Mouse (Mus musculus) MEL (cell line): ENCODE measurements at regions not wholly inside any gene's neighbourhood (a gene's known extent, or its start where the extent isn't known, plus 50 kb on each side); places are given as distances from the start of the nearest gene placed in this dataset.

Experiments
- DNase-seq: peaks from one replicate; pipeline ENCODE4 v3.0.0; 2011; ENCODE audit warnings: low read depth, low spot score
- H3K27ac ChIP-seq: 2 replicates; pipeline ENCODE4 v1.5.1; 2012; ENCODE audit warnings: low read depth, mild to moderate bottlenecking, control low read depth, low read length, moderate library complexity; ENCODE audit not compliant: control insufficient read depth
- H3K27me3 ChIP-seq, 2 experiments: fragments of 150-350 bp in 1 of 2; sonication (generic) in 1 of 2; 2 replicates each; pipeline ENCODE4 v1.6.1; 2012; ENCODE audit warnings: low read length in 2 of 2, mild to moderate bottlenecking in 2 of 2, improper control_type of control experiment in 1 of 2, moderate library complexity in 1 of 2; ENCODE audit not compliant: insufficient read depth in 2 of 2, control insufficient read depth in 1 of 2
- H3K36me3 ChIP-seq, 2 experiments: 2 replicates each; pipeline ENCODE4 v1.6.1; 2012 to 2014; ENCODE audit warnings: low read length in 2 of 2, improper control_type of control experiment in 1 of 2, inconsistent platforms in 1 of 2, mild to moderate bottlenecking in 1 of 2; ENCODE audit not compliant: insufficient read depth in 2 of 2, control insufficient read depth in 1 of 2
- H3K4me1 ChIP-seq, 2 experiments: fragments of 150-350 bp in 1 of 2; sonication (generic) in 1 of 2; 2 replicates each; pipeline ENCODE4 v1.6.1; 2012; ENCODE audit warnings: low read length in 2 of 2, improper control_type of control experiment in 1 of 2, mild to moderate bottlenecking in 1 of 2; ENCODE audit not compliant: insufficient read depth in 2 of 2, control insufficient read depth in 1 of 2
- H3K4me3 ChIP-seq, 2 experiments: fragments of 150-350 bp in 1 of 2; sonication (generic) in 1 of 2; 2 replicates each; pipeline ENCODE4 v1.5.1; 2012; ENCODE audit warnings: low read depth in 2 of 2, low read length in 2 of 2, mild to moderate bottlenecking in 2 of 2, moderate library complexity in 2 of 2, control low read depth in 1 of 2, improper control_type of control experiment in 1 of 2; ENCODE audit not compliant: control insufficient read depth in 1 of 2, insufficient read depth in 1 of 2
- H3K79me2 ChIP-seq: 2 replicates; pipeline ENCODE4 v1.6.1; 2012; ENCODE audit warnings: mild to moderate bottlenecking, low read length, moderate library complexity; ENCODE audit not compliant: control insufficient read depth, poor library complexity, insufficient read depth
- H3K9ac ChIP-seq: 2 replicates; pipeline ENCODE4 v1.6.1; 2012; ENCODE audit warnings: low read depth, mild to moderate bottlenecking, control low read depth, low read length, moderate library complexity; ENCODE audit not compliant: control insufficient read depth, poor library complexity, severe bottlenecking
- H3K9me3 ChIP-seq: fragments of 150-350 bp; sonication (generic); replicated peaks from 2 replicates; pipeline ENCODE4 v1.6.1; 2012; ENCODE audit warnings: mild to moderate bottlenecking, low read length, improper control_type of control experiment, moderate library complexity; ENCODE audit not compliant: insufficient read depth
- CHD1 ChIP-seq: IDR thresholded peaks from 2 replicates; pipeline ENCODE4 v1.6.1; 2012; ENCODE audit warnings: low read depth, mild to moderate bottlenecking, inconsistent platforms, low read length, improper control_type of control experiment
- CHD2 ChIP-seq: IDR thresholded peaks from 2 replicates; pipeline ENCODE4 v1.6.1; 2011; ENCODE audit warnings: low read length, improper control_type of control experiment
- EP300 ChIP-seq, 2 experiments: IDR thresholded peaks; 2 replicates each; pipeline ENCODE4 v1.6.1; 2011; ENCODE audit warnings: improper control_type of control experiment in 2 of 2, low read length in 2 of 2, low read depth in 1 of 2, mild to moderate bottlenecking in 1 of 2
- ETS1 ChIP-seq: IDR thresholded peaks from 2 replicates; pipeline ENCODE4 v1.6.1; 2012; ENCODE audit warnings: low read depth, mild to moderate bottlenecking, inconsistent platforms, low read length, improper control_type of control experiment, moderate library complexity
- GATA1 ChIP-seq: IDR thresholded peaks from 2 replicates; pipeline ENCODE4 v1.6.1; 2011; ENCODE audit warnings: low read depth, low read length, improper control_type of control experiment
- JUND ChIP-seq: IDR thresholded peaks from 2 replicates; pipeline ENCODE4 v1.6.1; 2011; ENCODE audit warnings: low read depth, mild to moderate bottlenecking, improper control_type of control experiment, low read length
- KAT2A ChIP-seq: conservative IDR thresholded peaks from 2 replicates; pipeline ENCODE4 v1.6.1; 2012; ENCODE audit warnings: low read depth, low read length, improper control_type of control experiment, inconsistent platforms
- MAFK ChIP-seq: IDR thresholded peaks from 2 replicates; pipeline ENCODE4 v1.6.1; 2011; ENCODE audit warnings: low read depth, mild to moderate bottlenecking, low read length, improper control_type of control experiment, borderline replicate concordance
- MAX ChIP-seq: IDR thresholded peaks from 2 replicates; pipeline ENCODE4 v1.6.1; 2011; ENCODE audit warnings: low read length, improper control_type of control experiment
- MAZ ChIP-seq: IDR thresholded peaks from 2 replicates; pipeline ENCODE4 v1.6.1; 2012; ENCODE audit warnings: low read depth, mild to moderate bottlenecking, inconsistent platforms, low read length, improper control_type of control experiment
- MEF2A ChIP-seq: IDR thresholded peaks from 2 replicates; pipeline ENCODE4 v1.6.1; 2014; ENCODE audit warnings: low read depth, mild to moderate bottlenecking, inconsistent platforms, low read length, improper control_type of control experiment; ENCODE audit not compliant: poor library complexity, insufficient replicate concordance, severe bottlenecking; ENCODE audit errors: extremely low read depth
- MXI1 ChIP-seq: IDR thresholded peaks from 2 replicates; pipeline ENCODE4 v1.6.1; 2011; ENCODE audit warnings: mild to moderate bottlenecking, low read depth, low read length, improper control_type of control experiment
- NRF1 ChIP-seq: IDR thresholded peaks from 2 replicates; pipeline ENCODE4 v1.6.1; 2014; ENCODE audit warnings: low read depth, mild to moderate bottlenecking, inconsistent platforms, low read length, improper control_type of control experiment, moderate library complexity; ENCODE audit not compliant: poor library complexity, insufficient read depth, severe bottlenecking
- POLR2A ChIP-seq, 2 experiments: IDR thresholded peaks; 2 replicates each; pipeline ENCODE4 v1.6.1; 2011 to 2012; ENCODE audit warnings: low read length in 2 of 2, mild to moderate bottlenecking in 2 of 2, control low read depth in 1 of 2, improper control_type of control experiment in 1 of 2, low read depth in 1 of 2, moderate library complexity in 1 of 2; ENCODE audit not compliant: control insufficient read depth in 1 of 2, insufficient read depth in 1 of 2, poor library complexity in 1 of 2
- RCOR1 ChIP-seq: IDR thresholded peaks from 2 replicates; pipeline ENCODE4 v1.6.1; 2012; ENCODE audit warnings: low read depth, mild to moderate bottlenecking, inconsistent platforms, low read length, improper control_type of control experiment
- SMC3 ChIP-seq: IDR thresholded peaks from 2 replicates; pipeline ENCODE4 v1.6.1; 2011; ENCODE audit warnings: low read depth, low read length, improper control_type of control experiment
- TCF12 ChIP-seq: IDR thresholded peaks from 2 replicates; pipeline ENCODE4 v1.6.1; 2014; ENCODE audit warnings: low read depth, mild to moderate bottlenecking, inconsistent platforms, low read length, improper control_type of control experiment, moderate library complexity
- UBTF ChIP-seq: IDR thresholded peaks from 2 replicates; pipeline ENCODE4 v1.6.1; 2012; ENCODE audit warnings: low read depth, mild to moderate bottlenecking, inconsistent platforms, low read length, improper control_type of control experiment, moderate library complexity, borderline replicate concordance; ENCODE audit not compliant: insufficient read depth
- ZC3H11A ChIP-seq: IDR thresholded peaks from 2 replicates; pipeline ENCODE4 v1.6.1; 2012; ENCODE audit warnings: low read depth, mild to moderate bottlenecking, inconsistent platforms, low read length, improper control_type of control experiment
- ZKSCAN1 ChIP-seq: IDR thresholded peaks from 2 replicates; pipeline ENCODE4 v1.6.1; 2012; ENCODE audit warnings: low read depth, mild to moderate bottlenecking, inconsistent platforms, low read length, improper control_type of control experiment, moderate library complexity
- ZMIZ1 ChIP-seq: IDR thresholded peaks from 2 replicates; pipeline ENCODE4 v1.6.1; 2012; ENCODE audit warnings: low read depth, mild to moderate bottlenecking, inconsistent platforms, low read length, improper control_type of control experiment, moderate library complexity

GRCm38 (mm10) chr10:17001320-17001719 lies 721.7 kb upstream of the Cited2 start:
- H3K79me2 ChIP-seq: no peaks in the 10 kb centered on the region
- H3K9me3 ChIP-seq: no peaks in the 10 kb centered on the region
- H3K27ac ChIP-seq: no peak overlapping the region
- H3K36me3 ChIP-seq: peaks cover 0 to 6% of the 10 kb centered on the region in 2 experiments; a peak in 2 of 4 replicates
- no peak for TF ChIP-seq GATA1
- TF ChIP-seq SMC3: no peak
- TF ChIP-seq CHD2: no peak
- TF ChIP-seq ZC3H11A: no peak
- no peak for TF ChIP-seq MEF2A
- no peak for TF ChIP-seq MAFK
- TF ChIP-seq POLR2A (IDR thresholded peaks at IDR 0.05; ENCODE audit: control insufficient read depth in 1 of 2, insufficient read depth in 1 of 2, low read depth in 1 of 2, low read length in 2 of 2, poor library complexity in 1 of 2): no peak
- no peak for TF ChIP-seq JUND
- no peak for TF ChIP-seq RCOR1
- no peak for TF ChIP-seq UBTF
- no peak for TF ChIP-seq NRF1
- TF ChIP-seq ZMIZ1: no peak
- no peak for TF ChIP-seq CHD1
- TF ChIP-seq MXI1: no peak
- TF ChIP-seq ZKSCAN1: no peak
- TF ChIP-seq MAX: no peak
- TF ChIP-seq, all 39 proteins: peak for 0
- no peak overlapping the region for H3K4me3 ChIP-seq
- no peak for DNase-seq
- H3K4me1 ChIP-seq: 0 out of 4 replicates have a peak, but pooled peaks cover 3 to 4% of the 10 kb centered on the region in 2 experiments
- H3K27me3 ChIP-seq: no peaks in the 10 kb centered on the region
- H3K9ac ChIP-seq: no peak overlapping the region

DNA sequence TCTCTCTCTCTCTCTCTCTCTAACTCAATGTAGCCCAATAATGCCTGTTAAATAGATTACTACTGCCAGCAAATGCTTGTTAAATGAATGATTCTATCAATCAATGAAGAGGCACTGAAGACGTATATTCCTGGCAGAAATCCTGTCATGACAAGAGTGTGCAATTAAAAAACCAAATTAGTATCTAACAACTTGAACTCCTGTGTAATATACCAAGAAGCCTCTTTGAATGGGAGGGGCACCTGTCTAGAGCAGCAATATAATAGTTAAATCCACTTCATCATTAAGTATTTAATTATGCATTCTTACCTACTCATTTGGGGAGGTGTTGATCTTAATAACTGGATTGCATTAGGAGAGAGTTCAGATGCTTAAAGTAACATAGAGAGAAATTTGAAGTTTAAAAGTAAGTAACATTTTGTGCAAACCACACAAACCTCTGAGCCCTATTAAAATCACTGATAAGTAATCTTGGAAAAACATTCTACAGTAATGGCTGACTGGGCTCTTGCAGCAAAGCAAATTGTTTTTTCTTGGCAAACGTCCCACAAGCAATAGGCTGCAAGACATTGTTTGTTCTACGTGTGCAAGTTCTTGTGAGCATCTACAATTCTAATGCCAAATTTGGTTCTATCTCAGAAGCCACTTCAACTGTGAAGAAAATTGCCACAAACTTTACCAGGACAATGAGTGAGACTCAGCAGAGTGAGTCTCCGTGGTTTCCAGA lies 719.7 kb upstream of the Cited2 start:
- Histone ChIP-seq H3K9ac (no peak overlapping the region), H3K9me3 (no peaks in the 10 kb centered on the region), H3K27ac (no peak overlapping the region), H3K36me3 (peaks cover 0 to 6% of the 10 kb centered on the region in 2 experiments; a peak in 2 of 4 replicates), H3K4me3 (no peak overlapping the region), H3K27me3 (no peaks in the 10 kb centered on the region), H3K4me1 (0 out of 4 replicates have a peak, but pooled peaks cover 3 to 4% of the 10 kb centered on the region in 2 experiments), H3K79me2 (no peaks in the 10 kb centered on the region)
- DNase-seq: peak; percentile 72
- TF ChIP-seq KAT2A (no peak), MAZ (no peak), MEF2A (0 out of 2 replicates have a peak, but pooled peaks have one; percentile 10), RCOR1 (peak; percentile 87), EP300 (IDR thresholded peaks at IDR 0.05; ENCODE audit: low read depth in 1 of 2, low read length in 2 of 2) (peak; percentile 60 to 71), GATA1 (0 out of 2 replicates have a peak, but pooled peaks have one; percentile 25), MAX (no peak), TCF12 (peak; percentile 81), ETS1 (peak; percentile 45; the same call in 1 of the 2 replicates), ZMIZ1 (no peak)
